Mouse (Mus musculus) forelimb bud, embryonic 11.5 days (tissue): ENCODE data around the gene Gtf2e1.

Source experiments
- DNase-seq: peaks from one replicate; pipeline ENCODE4 v3.0.0-alpha.2; 2012; ENCODE audit warnings: low read depth, low spot score

The Gtf2e1 gene

GRCm38 (mm10) chr16:37546312-37546711 lies 6.7 kb upstream of the Gtf2e1 start:
- DNase-seq, result no peak

GRCm38 (mm10) chr16:37540776-37541175 lies 1.2 kb upstream of the Gtf2e1 start:
- DNase-seq, result no peak

- DNase-seq, result no peak
Observed at GRCm38 (mm10) chr16:37539240-37539610, 364 bp downstream of the Gtf2e1 start.

- DNase-seq, result no peak
Observed at GRCm38 (mm10) chr16:37533369-37534068, 6.1 kb downstream of the Gtf2e1 start.

DNA sequence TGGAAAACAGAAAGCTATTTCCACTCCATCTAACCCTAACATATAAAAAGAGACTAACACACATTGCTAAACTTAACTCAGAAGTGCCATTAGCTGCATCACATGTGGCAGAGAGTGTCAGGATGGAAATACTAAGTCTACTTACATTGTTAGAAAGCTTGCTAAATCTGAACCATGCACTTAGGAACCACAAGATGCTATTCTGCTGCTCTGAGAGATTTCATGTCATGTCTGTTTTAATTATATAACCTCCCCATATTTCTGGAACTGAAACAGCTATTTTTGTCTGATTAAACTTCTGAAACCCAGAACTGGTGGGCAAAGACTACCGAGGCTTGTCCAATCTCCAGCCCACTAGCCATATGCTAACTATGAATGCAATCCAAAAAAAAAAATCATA lies 7.5 kb downstream of the Gtf2e1 start:
- no peak for DNase-seq

GRCm38 (mm10) chr16:37530170-37530569 lies 9.4 kb downstream of the Gtf2e1 start:
- no peak for DNase-seq

GRCm38 (mm10) chr16:37526688-37527223 lies 12.8 kb downstream of the Gtf2e1 start:
- no peak for DNase-seq

GRCm38 (mm10) chr16:37525121-37525520 lies 14.5 kb downstream of the Gtf2e1 start:
- no peak for DNase-seq

DNA sequence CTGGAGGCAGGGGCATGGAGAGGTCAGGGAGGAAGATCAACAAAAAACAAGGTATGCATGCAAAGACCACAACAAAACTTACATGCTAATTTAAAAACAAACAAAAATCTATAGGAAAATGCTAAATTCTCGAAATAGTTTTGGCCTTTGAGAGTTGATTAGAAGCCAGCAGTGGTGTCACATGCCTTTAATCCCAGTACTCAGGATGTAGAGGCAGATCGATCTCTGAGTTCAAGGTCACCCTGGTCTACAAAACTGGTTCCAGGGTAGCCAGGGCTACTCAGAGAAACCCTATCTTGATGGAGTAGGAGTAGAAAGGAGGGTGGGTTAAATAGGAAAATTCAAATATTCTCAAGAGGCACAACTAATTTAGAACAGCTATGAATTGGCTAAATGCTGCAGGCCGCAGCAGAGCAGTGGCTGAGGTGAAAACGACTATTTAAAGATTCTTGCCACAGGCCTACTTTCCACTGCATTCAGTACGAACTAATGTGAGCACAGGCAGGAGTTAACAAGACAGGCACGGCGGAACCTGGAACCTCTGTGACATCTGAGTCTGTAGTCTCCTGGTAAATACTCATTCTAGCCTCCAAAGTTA lies 17.4 kb downstream of the Gtf2e1 start:
- no peak for DNase-seq

DNA sequence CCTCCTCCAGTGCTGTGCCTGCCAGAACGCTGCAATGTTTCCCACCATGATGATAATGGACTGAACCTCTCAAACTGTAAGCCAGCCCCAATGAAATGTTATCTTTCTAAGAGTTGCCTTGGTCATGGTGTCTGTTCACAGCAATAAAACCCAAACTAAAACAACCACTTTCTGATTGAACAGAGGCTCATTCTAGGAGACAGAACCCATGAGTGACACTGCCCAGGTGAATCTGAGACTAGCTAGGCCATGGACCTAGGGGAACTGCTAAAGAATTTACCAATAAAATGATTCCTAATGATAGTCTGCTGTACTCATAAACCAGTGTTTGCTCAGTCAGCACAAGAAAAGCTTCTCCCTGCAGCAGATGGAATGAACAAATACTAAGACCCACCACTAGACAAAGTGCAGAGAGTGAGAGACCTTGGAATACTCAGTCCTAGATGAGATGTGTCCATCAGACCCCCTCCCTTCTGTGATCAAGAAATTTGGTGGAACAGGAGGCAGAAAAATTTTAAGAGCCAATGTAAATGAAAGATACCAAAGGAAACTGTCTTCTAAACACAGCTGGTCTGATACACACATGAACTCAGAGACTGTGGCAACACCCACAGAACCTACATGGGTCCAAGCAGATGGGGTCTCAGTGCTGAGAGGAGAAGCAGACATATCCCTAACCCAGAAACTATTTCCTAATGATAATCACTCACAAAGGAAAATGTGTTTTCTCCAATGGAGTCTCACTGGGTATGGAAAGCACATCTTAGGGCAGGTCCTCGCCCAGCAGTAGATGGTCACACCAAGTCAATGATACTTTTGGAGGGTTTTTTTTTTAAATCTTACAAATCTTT lies 19.2 kb downstream of the Gtf2e1 start:
- no peak for DNase-seq

DNA sequence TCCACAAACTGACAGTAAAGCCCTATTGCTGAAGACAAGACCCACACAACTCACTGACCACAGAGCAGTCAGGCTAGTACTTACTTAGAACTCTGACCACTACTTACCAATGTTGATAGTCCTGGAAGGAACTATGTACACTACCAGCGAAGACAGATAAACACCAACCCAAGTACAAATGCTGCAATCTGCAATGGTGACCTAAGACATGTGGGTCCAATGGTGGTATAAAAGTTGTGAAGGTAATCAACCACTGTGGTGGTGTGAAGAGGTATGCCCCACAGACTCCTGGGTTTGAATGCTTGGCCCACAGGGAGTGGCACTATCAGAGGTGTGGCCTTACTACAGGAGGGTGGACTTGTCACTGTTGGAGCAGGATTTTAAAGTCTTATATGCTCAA lies 19.9 kb downstream of the Gtf2e1 start:
- no peak for DNase-seq

DNA sequence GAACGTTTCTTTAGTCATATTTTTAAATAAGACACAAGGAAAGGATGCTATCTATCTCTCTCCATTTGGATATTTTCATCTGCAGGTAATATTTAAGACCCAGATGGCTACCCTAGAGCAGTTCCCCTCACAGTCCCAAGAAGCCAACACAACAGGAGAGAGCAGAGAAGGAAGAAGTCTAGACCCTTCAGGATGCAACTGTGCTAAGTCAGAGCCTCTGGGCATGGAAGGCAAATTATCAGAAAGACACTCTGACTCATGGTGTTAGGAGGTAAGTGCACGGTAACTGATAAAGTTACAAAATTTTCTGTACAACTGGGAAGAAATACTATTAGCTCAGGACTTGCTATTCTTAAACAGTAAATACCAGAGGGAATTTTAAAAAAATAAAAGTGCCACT lies 20.9 kb downstream of the Gtf2e1 start:
- DNase-seq, result no peak

DNA sequence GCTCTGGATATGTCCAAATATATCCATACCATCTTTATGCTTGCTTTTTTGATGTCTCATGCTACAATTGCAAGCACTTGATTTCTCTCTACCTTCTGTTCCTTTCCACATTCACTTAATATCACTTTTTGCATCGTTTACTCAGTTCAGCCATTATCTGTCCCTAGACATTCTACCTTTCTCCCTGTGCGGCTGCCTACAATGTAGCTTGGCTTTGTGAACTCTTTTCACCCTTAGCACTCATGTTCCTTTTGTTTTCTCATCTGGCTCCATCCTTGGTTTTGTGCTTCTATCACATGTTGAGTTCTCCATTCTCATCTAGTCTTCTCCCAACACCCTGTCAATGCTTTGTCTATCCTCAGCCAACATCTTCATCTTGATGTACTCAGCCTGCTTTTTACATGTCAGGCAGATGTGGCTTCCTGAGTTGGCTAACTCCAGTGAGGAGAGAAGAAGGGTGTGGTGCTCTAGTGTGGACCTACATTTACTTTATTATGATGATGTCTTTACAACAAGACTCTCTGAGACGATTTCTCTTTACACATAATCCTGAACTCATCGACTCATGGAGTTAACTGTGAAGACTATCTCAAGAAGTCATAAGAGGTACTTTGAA lies 21.9 kb downstream of the Gtf2e1 start:
- no peak for DNase-seq

DNA sequence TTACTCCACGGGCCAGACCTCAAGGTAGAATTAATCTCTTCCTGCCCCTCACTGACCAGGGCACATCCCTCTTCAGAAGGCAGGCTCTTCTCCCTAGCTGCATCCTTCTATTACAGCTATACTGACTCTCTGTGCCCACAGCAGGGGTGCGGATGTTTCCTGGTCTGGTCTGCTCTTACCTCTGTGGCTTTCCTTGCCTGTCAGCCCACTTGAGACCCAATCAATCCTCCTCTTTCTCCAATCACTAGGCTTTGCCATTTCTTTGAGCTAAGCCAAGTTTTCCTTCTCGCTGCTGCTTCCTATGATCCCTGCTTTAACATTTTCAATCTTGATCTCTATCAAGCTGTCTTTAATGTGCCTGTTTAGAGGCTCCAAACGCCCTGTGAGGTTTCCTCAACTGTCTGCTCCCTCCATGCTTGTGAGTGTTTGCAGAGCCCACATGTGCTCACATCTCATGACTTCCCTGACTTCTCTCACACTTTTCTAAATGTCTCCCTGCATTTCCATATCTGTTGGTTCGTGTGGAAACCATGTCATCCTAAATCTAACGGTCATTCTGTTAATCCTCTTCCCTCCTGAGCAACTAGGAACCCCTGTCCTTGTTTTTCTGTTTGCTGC lies 23.1 kb downstream of the Gtf2e1 start:
- no peak for DNase-seq

GRCm38 (mm10) chr16:37514644-37515043 lies 24.9 kb downstream of the Gtf2e1 start:
- no peak for DNase-seq

DNA sequence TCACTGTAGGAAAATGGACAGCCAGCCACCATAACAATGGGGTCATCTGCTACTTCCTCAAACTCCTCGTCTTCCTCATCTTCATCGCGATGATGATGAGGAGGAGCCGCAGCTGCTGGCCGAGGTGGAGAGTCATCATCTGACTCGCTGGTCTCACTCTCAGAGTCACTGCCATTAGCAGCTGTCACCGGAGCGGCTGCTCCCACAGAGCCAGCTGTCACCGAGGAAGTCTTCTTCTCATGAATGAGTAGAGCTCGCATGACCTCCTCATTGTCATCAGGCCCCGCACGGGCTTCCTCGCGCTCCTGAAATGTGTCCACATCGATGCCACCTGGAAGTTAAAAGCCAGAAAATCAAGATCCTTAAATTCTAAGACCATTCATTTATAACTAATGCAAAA lies 28.1 kb downstream of the Gtf2e1 start:
- no peak for DNase-seq

- DNase-seq, result no peak
Observed at GRCm38 (mm10) chr16:37506751-37507150, 32.8 kb downstream of the Gtf2e1 start.

GRCm38 (mm10) chr16:37504517-37504916 lies 35.1 kb downstream of the Gtf2e1 start:
- DNase-seq, result no peak

GRCm38 (mm10) chr16:37498581-37498980 lies 41.0 kb downstream of the Gtf2e1 start:
- no peak for DNase-seq

DNA sequence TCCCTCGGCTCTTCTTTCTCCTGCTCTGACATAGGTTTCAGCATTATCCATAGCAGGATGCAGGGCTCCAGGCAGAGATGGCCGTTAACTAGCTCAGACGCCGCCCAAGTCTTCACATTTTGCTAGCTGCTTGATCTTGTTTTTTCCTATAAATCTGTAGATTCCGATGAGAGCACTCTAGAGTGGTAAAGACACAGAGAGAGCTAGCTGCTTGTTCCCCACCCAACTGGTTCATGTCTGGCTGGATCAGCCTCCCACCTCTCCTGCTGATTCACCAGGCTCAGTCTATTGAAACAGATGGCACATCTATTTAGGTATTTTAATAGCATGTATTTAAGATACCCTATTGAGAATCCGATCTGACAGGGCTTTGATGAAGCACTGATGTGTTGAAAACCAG lies 44.6 kb downstream of the Gtf2e1 start:
- no peak for DNase-seq

GRCm38 (mm10) chr16:37486826-37487612 lies 52.6 kb downstream of the Gtf2e1 start:
- DNase-seq, result no peak
